Mouse (Mus musculus): ENCODE results near the gene Nrxn2. TPM values are rescaled to one million over a fixed set of nuclear protein-coding genes. Genes with fewer than 3 reads are reported as not detected.

The Nrxn2 gene
- total and polyA plus RNA-seq, 2 experiments from 2014 or later = 49.4 to 256 TPM

DNA sequence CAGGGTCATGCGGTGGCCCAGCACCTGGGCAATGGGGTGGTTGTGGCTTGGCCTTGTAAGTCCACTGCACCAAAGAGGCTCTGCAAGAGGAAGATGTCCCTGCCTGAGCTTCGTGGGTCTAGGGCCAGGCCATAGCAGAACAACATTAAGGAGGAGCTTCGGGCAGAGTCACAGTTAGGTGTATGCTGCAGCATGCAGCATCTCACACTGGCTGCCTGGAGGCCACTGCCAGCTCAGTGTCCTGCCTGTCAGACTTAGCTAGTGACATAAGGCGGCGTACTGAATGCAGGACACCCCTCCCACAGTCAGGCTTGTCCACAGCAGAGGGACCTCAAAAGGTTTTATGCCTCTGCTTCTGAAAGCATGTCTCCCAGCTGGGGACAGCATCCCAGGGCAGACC is 150.5 kb downstream of the Nrxn2 start:
- ATAC-seq = no peak

DNA sequence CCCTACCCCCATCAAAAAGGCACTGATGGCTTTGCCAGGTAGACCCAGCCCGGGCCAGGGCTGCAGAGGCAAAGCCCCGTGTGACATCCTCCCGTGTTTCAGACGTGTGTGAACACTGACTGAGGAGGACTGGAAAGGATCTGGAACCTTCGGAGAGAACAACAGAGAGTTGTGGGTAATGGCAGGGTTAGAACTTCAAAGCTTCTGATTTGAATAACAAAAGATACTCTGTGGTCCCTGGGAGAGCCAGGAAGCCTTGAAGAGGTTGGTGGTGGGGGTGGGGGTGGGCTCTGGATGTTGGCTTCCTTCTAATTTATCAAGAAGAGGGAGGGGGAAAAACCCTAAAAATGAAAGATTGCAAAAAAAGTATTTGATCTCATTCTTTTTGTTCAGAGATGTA is 151.0 kb downstream of the Nrxn2 start:
- WGBS = 14% methylated on average over 5 of the region's 5 CpGs
- Histone ChIP-seq H3K4me3 (ENCODE audit: low read depth, low read length) (no peak overlapping the region), H3K4me2 (ENCODE audit: low read depth) (no peak overlapping the region), H3K9me3 (ENCODE audit: low read length) (no peaks in the 10 kb centered on the region), H3K27ac (ENCODE audit: low read depth, low read length) (no peak overlapping the region), H3K36me3 (ENCODE audit: insufficient read depth) (no peaks in the 10 kb centered on the region), H3K27me3 (ENCODE audit: insufficient read depth, low read length) (no peaks in the 10 kb centered on the region), H3K4me1 (ENCODE audit: insufficient read depth) (no peaks in the 10 kb centered on the region), H3K9ac (no peak overlapping the region)
- no peak for ATAC-seq
- TF ChIP-seq CTCF (IDR thresholded peaks at IDR 0.05; ENCODE audit: low read depth) = no peak
- no peak for DNase-seq

More for the DNA sequence above, 150.5 kb downstream of the Nrxn2 start:
- H3K36me3 ChIP-seq (ENCODE audit: insufficient read depth) = no peaks in the 10 kb centered on the region
- no peaks in the 10 kb centered on the region for H3K9me3 ChIP-seq (ENCODE audit: low read length)
- no peak for DNase-seq
- no peaks in the 10 kb centered on the region for H3K4me1 ChIP-seq (ENCODE audit: insufficient read depth)
- no peak overlapping the region for H3K4me2 ChIP-seq (ENCODE audit: low read depth)
- no peak overlapping the region for H3K9ac ChIP-seq
- H3K27me3 ChIP-seq (ENCODE audit: insufficient read depth, low read length) = no peaks in the 10 kb centered on the region
- TF ChIP-seq CTCF (IDR thresholded peaks at IDR 0.05; ENCODE audit: low read depth) = no peak
- H3K4me3 ChIP-seq (ENCODE audit: low read depth, low read length) = no peak overlapping the region
- WGBS = 80% methylated on average over 5 of the region's 5 CpGs
- no peak overlapping the region for H3K27ac ChIP-seq (ENCODE audit: low read depth, low read length)

DNA sequence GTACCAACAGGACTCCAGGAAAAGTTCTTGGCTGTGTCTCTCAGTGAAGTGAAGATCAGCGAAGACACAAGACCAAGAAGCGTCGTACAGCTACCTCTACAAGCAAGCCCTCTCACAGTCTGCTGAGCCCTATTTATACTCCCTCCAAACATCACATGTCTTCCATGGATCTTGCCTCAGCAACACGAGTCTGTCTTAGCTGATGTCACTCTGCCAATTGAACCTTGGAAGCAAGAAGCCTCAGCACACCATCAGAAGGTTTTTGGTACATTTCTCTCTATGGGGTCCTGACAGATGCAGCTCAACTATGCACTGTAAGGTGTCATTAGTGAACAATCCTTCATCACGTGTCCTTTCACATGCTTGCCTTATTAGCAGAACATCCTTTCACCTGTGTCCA is 152.9 kb downstream of the Nrxn2 start:
- Histone ChIP-seq H3K27ac (ENCODE audit: low read depth, low read length) (no peak overlapping the region), H3K4me3 (ENCODE audit: low read depth, low read length) (no peak overlapping the region), H3K27me3 (ENCODE audit: insufficient read depth, low read length) (no peaks in the 10 kb centered on the region), H3K4me2 (ENCODE audit: low read depth) (no peak overlapping the region), H3K36me3 (ENCODE audit: insufficient read depth) (no peaks in the 10 kb centered on the region), H3K4me1 (ENCODE audit: insufficient read depth) (no peaks in the 10 kb centered on the region), H3K9ac (no peak overlapping the region), H3K9me3 (ENCODE audit: low read length) (no peaks in the 10 kb centered on the region)
- WGBS = 79% methylated on average over 5 of the region's 5 CpGs
- ATAC-seq = no peak
- no peak for DNase-seq
- TF ChIP-seq CTCF (IDR thresholded peaks at IDR 0.05; ENCODE audit: low read depth) = no peak

DNA sequence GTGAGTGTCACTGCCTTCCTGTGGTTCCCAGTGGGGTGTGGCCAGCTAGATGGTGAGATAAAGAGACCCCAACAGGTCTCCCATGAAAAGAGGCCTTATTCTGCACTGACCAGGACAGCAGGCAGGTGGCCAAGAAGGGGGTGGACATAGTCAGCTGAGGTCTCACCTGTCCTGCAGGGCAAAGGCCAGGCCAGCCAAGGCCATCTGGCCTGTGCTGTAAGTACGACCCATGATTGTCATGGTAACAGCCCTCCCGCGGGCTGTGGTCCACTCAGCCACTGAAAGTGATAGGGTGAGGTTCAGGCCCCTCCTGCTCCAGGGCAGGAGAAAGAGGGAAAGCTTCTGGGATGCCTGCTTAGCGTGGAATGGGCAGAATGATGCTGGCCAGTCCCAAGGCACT is 153.5 kb downstream of the Nrxn2 start:
- no peak overlapping the region for H3K9ac ChIP-seq
- ATAC-seq (no peak), DNase-seq (no peak)
- H3K27me3 ChIP-seq (ENCODE audit: insufficient read depth, low read length) = no peaks in the 10 kb centered on the region
- no peaks in the 10 kb centered on the region for H3K36me3 ChIP-seq (ENCODE audit: insufficient read depth)
- no peak overlapping the region for H3K27ac ChIP-seq (ENCODE audit: low read depth, low read length)
- TF ChIP-seq CTCF (IDR thresholded peaks at IDR 0.05; ENCODE audit: low read depth) = no peak
- H3K4me1 ChIP-seq (ENCODE audit: insufficient read depth) = no peaks in the 10 kb centered on the region
- no peak overlapping the region for H3K4me3 ChIP-seq (ENCODE audit: low read depth, low read length)
- 48% methylated on average over 4 of the region's 4 CpGs for WGBS
- no peak overlapping the region for H3K4me2 ChIP-seq (ENCODE audit: low read depth)
- H3K9me3 ChIP-seq (ENCODE audit: low read length) = no peaks in the 10 kb centered on the region

Small RNAs within 50 kb of the gene (microRNA-seq; reads per million reads assigned to microRNA genes)
- gene Gm26460 = 0 reads per million in 2 experiments

Other genes starting within 250 kb of the Nrxn2 start
- not detected in 2 replicates for gene Majin, start 234.3 kb upstream of the Nrxn2 start, total RNA-seq (2014; rRNA removed)
- gene Majin, start 234.3 kb upstream of the Nrxn2 start, polyA plus RNA-seq (2015; fragmentation: Nextera tagmentation; extraction: Ambion mirVana) = not detected in 2 replicates
- not detected in 2 replicates for gene Gpha2, start 192.4 kb upstream of the Nrxn2 start, total RNA-seq (2014; rRNA removed)
- 0.50 TPM in 1 of 2 replicates, not detected in the other for gene Gpha2, start 192.4 kb upstream of the Nrxn2 start, polyA plus RNA-seq (2015; fragmentation: Nextera tagmentation; extraction: Ambion mirVana)
- 196 and 203 TPM in 2 replicates for gene Ppp2r5b, start 182.9 kb upstream of the Nrxn2 start, total RNA-seq (2014; rRNA removed)
- gene Ppp2r5b, start 182.9 kb upstream of the Nrxn2 start, polyA plus RNA-seq (2015; fragmentation: Nextera tagmentation; extraction: Ambion mirVana) = 144 and 159 TPM in 2 replicates
- gene Atg2a, start 177.1 kb upstream of the Nrxn2 start, total RNA-seq (2014; rRNA removed) = 21.0 and 26.7 TPM in 2 replicates
- gene Atg2a, start 177.1 kb upstream of the Nrxn2 start, polyA plus RNA-seq (2015; fragmentation: Nextera tagmentation; extraction: Ambion mirVana) = 5.9 and 7.6 TPM in 2 replicates
- 91.9 and 120 TPM in 2 replicates for gene Ehd1, start 142.0 kb upstream of the Nrxn2 start, total RNA-seq (2014; rRNA removed)
- gene Ehd1, start 142.0 kb upstream of the Nrxn2 start, polyA plus RNA-seq (2015; fragmentation: Nextera tagmentation; extraction: Ambion mirVana) = 69.9 and 75.4 TPM in 2 replicates
- 3.1 and 4.7 TPM in 2 replicates for gene Cdc42bpg, start 112.3 kb upstream of the Nrxn2 start, total RNA-seq (2014; rRNA removed)
- 0.11 and 0.23 TPM in 2 replicates for gene Cdc42bpg, start 112.3 kb upstream of the Nrxn2 start, polyA plus RNA-seq (2015; fragmentation: Nextera tagmentation; extraction: Ambion mirVana)
- 60.5 and 64.3 TPM in 2 replicates for gene Men1, start 83.8 kb upstream of the Nrxn2 start, total RNA-seq (2014; rRNA removed)
- 58.3 and 60.9 TPM in 2 replicates for gene Men1, start 83.8 kb upstream of the Nrxn2 start, polyA plus RNA-seq (2015; fragmentation: Nextera tagmentation; extraction: Ambion mirVana)
- 43.0 and 55.8 TPM in 2 replicates for gene Map4k2, start 77.6 kb upstream of the Nrxn2 start, total RNA-seq (2014; rRNA removed)
- 6.7 and 9.7 TPM in 2 replicates for gene Map4k2, start 77.6 kb upstream of the Nrxn2 start, polyA plus RNA-seq (2015; fragmentation: Nextera tagmentation; extraction: Ambion mirVana)
- gene Sf1, start 55.0 kb upstream of the Nrxn2 start, total RNA-seq (2014; rRNA removed) = 70.0 and 113 TPM in 2 replicates
- gene Sf1, start 55.0 kb upstream of the Nrxn2 start, polyA plus RNA-seq (2015; fragmentation: Nextera tagmentation; extraction: Ambion mirVana) = 89.7 and 102 TPM in 2 replicates
- 6.2 and 8.8 TPM in 2 replicates for gene Pygm, start 34.3 kb upstream of the Nrxn2 start, total RNA-seq (2014; rRNA removed)
- 4.7 and 7.6 TPM in 2 replicates for gene Pygm, start 34.3 kb upstream of the Nrxn2 start, polyA plus RNA-seq (2015; fragmentation: Nextera tagmentation; extraction: Ambion mirVana)
- 125 and 170 TPM in 2 replicates for gene Rasgrp2, start 19.4 kb upstream of the Nrxn2 start, total RNA-seq (2014; rRNA removed)
- 130 and 150 TPM in 2 replicates for gene Rasgrp2, start 19.4 kb upstream of the Nrxn2 start, polyA plus RNA-seq (2015; fragmentation: Nextera tagmentation; extraction: Ambion mirVana)
- gene Slc22a12, start 124.3 kb downstream of the Nrxn2 start, total RNA-seq (2014; rRNA removed) = not detected in 2 replicates
- 0.15 and 0.40 TPM in 2 replicates for gene Slc22a12, start 124.3 kb downstream of the Nrxn2 start, polyA plus RNA-seq (2015; fragmentation: Nextera tagmentation; extraction: Ambion mirVana)